Mouse (Mus musculus) myocyte (in vitro differentiated cells): Measurements from ENCODE around the gene Onecut1.

Experiments used
- SRF ChIP-seq: IDR thresholded peaks from one replicate; pipeline ENCODE4 v1.6.1; 2011; ENCODE audit warnings: low read depth; ENCODE audit not compliant: control insufficient read depth, insufficient read length
- TCF12 ChIP-seq: IDR thresholded peaks from one replicate; pipeline ENCODE4 v1.6.1; 2011; ENCODE audit warnings: mild to moderate bottlenecking, control low read depth; ENCODE audit not compliant: poor library complexity, insufficient read depth, severe bottlenecking

GRCm38 (mm10) chr9:74925220-74925769 lies 63.6 kb downstream of the Onecut1 start:
- no peak for TF ChIP-seq SRF
- no peak for TF ChIP-seq TCF12
